Mouse (Mus musculus) heart, adult 2 months (tissue): Measurements from ENCODE around the gene H2afy. TPM values are rescaled to one million over a fixed set of nuclear protein-coding genes. Genes with fewer than 3 reads are reported as not detected.

Source experiments
- DNase-seq, 2 experiments: peaks; one replicate each; pipeline ENCODE4 v3.0.0; 2021
- H3K27ac ChIP-seq: fragments of 200-600 bp; 2 replicates; pipeline ENCODE4 v1.8.1; 2022
- H3K27me3 ChIP-seq: fragments of 200-500 bp; 2 replicates; pipeline ENCODE4 v1.6.1; 2012; ENCODE audit warnings: mild to moderate bottlenecking, low read length, inconsistent platforms, mixed read lengths; ENCODE audit not compliant: control insufficient read depth, insufficient read depth
- H3K36me3 ChIP-seq: fragments of 200-500 bp; 2 replicates; pipeline ENCODE4 v1.6.1; 2012; ENCODE audit warnings: low read length, inconsistent platforms; ENCODE audit not compliant: control insufficient read depth, insufficient read depth
- H3K4me1 ChIP-seq: fragments of 200-500 bp; 2 replicates; pipeline ENCODE4 v1.6.1; 2011; ENCODE audit warnings: low read length; ENCODE audit not compliant: control insufficient read depth, insufficient read depth
- H3K4me3 ChIP-seq: fragments of 200-600 bp; 2 replicates; pipeline ENCODE4 v1.8.1; 2022
- H3K79me2 ChIP-seq: fragments of 200-500 bp; replicated peaks from 2 replicates; pipeline ENCODE4 v1.6.1; 2012; ENCODE audit warnings: mild to moderate bottlenecking, inconsistent platforms, low read length, moderate library complexity, mixed read lengths; ENCODE audit not compliant: control insufficient read depth, insufficient read depth
- H3K9ac ChIP-seq: fragments of 200-500 bp; 2 replicates; pipeline ENCODE4 v1.6.1; 2012; ENCODE audit warnings: low read depth, mild to moderate bottlenecking, control low read depth, inconsistent platforms, low read length, mixed read lengths
- CTCF ChIP-seq: fragments of 200-600 bp; IDR thresholded peaks from 2 replicates; pipeline ENCODE4 v1.8.1; 2022; ENCODE audit warnings: antibody characterized with exemption, mild to moderate bottlenecking, moderate library complexity
- EP300 ChIP-seq: fragments of 200-500 bp; IDR thresholded peaks from 2 replicates; pipeline ENCODE4 v1.6.1; 2011; ENCODE audit warnings: low read depth, low read length, control low read depth; ENCODE audit not compliant: insufficient read depth
- POLR2A ChIP-seq: fragments of 200-500 bp; IDR thresholded peaks from 2 replicates; pipeline ENCODE4 v1.6.1; 2011; ENCODE audit warnings: mild to moderate bottlenecking, low read depth, low read length, control low read depth; ENCODE audit not compliant: insufficient read depth
- whole genome bisulfite sequencing: fragments of 180-500 bp; shearing (Covaris S2); methylation state at CpG from one replicate; pipeline ENCODE4 v1.1.7; 2018; 5-methylcytosine and 5-hydroxymethylcytosine counted together
- intact Hi-C: fragments of 180-260 bp; cut with DNase I; formaldehyde crosslinking; loops from one replicate; pipeline ENCODE4 v1.15.1; 2025
- polyA plus RNA-seq: library from polyadenylated mRNA; depleted of rRNA; stranded (reverse); fragments of >200 nt; gene quantifications from 2 replicates; pipeline ENCODE4 v1.2.3, GENCODE M21; 2012
- total RNA-seq, 2 experiments: library from RNA; stranded (reverse); gene quantifications; 2 replicates each; pipeline ENCODE4 v1.2.3; 2021

H2afy gene
- total and polyA plus RNA-seq, 3 experiments: 34.9 to 49.6 (median 43.3) TPM

DNA sequence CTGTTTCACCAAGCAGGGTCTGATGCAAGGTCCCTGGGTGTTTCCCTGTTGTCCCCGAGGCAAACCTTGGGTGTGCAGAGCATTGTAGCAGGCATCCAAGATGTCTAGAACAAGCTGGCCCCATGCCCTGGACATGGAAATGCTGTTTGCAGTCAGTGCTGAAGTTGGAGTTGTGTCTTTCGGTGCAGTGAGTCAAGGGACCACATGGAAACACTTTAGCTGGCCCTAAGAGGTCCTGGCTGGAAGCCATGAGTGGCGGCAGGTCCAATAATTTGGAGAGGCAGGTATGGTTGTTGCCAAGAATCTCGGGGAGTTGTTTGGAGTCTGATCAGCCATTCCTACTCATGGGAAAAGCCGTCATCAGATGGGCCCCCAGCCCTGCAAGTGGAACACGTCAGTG, 27.6 kb upstream of the H2afy start:
- H3K9ac ChIP-seq: no peak overlapping the region
- peaks cover 2% of the 10 kb centered on the region for H3K4me1 ChIP-seq
- no peaks in the 10 kb centered on the region for H3K36me3 ChIP-seq
- no peaks in the 10 kb centered on the region for H3K27me3 ChIP-seq
- TF ChIP-seq EP300 (no peak), CTCF (no peak), POLR2A (no peak)
- 25% methylated on average over 6 of the region's 6 CpGs for WGBS
- H3K4me3 ChIP-seq: no peak overlapping the region
- peak; percentile 60 to 67 for DNase-seq
- H3K79me2 ChIP-seq: no peaks in the 10 kb centered on the region
- intact Hi-C loops: no loop called here
- H3K27ac ChIP-seq: no peak overlapping the region

DNA sequence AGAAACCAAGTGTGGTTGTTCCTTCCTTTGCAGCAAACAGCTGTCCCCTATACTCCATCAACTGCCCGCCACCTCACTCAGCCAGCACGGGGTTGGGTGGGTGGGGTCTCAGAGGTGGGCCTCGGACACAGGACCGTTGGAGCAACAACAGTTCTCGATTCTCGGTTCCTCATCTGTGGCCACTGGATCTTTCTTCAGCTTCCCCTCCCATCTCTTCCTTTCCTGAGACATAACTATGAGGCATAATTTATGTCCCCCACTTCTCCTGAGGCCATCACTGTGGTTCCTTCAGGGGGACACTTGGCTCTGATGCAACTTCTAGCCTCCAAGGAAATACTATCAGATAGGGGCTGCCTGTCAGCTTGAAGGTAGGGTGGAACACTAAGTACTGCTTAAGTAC, 26.7 kb upstream of the H2afy start:
- Histone ChIP-seq H3K36me3 (no peaks in the 10 kb centered on the region), H3K4me1 (peaks cover 2% of the 10 kb centered on the region), H3K27ac (no peak overlapping the region), H3K27me3 (no peaks in the 10 kb centered on the region), H3K9ac (no peak overlapping the region), H3K4me3 (no peak overlapping the region), H3K79me2 (no peaks in the 10 kb centered on the region)
- 83% methylated on average over 6 of the region's 6 CpGs for WGBS
- DNase-seq: no peak
- TF ChIP-seq EP300 (no peak), POLR2A (no peak), CTCF (no peak)
- intact Hi-C loops: no loop called here

DNA sequence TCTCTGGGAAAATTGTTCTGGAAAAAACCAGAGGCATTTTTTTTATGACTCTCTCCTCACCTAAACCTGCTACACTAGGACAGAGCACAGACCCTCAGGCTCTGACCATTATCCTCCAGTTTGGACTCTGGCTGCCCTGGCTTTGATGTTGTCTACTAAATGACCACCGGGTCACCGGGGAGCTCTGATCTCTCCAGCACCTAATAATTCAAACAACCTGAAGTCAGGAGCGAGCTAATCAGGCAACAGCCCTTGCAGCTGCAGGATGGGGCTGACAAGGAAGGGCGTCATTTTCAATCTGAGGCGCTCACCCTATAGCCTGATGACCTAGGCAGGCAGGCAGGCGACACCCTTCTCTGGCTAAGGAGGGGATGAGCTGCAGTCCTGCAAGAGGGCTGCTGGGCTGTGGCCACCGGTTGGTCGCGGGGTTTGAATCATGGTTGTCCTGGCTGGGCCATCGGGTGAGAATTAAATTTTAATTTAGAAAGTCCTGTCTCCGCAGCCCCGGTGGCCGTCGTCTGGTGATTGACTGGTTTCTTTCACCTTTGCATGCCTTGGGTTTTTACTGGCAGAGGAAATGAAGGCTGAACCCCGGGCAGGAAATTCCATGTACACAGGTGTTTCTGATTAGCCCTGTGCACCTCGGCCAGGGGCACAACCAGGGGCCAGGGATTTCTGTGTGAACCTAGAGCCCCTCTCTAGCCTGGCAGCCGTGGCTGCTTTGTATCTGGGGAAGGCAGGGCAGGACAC, 23.6 kb upstream of the H2afy start:
- H3K4me3 ChIP-seq: no peak overlapping the region
- H3K27me3 ChIP-seq: no peaks in the 10 kb centered on the region
- H3K79me2 ChIP-seq: no peaks in the 10 kb centered on the region
- H3K27ac ChIP-seq: no peak overlapping the region
- no peak overlapping the region for H3K9ac ChIP-seq
- no peak for DNase-seq
- WGBS: 58% methylated on average over 17 of the region's 17 CpGs
- no peaks in the 10 kb centered on the region for H3K36me3 ChIP-seq
- peaks cover 2% of the 10 kb centered on the region for H3K4me1 ChIP-seq
- intact Hi-C loops: no loop called here
- TF ChIP-seq CTCF: no peak
- TF ChIP-seq EP300: no peak
- no peak for TF ChIP-seq POLR2A

DNA sequence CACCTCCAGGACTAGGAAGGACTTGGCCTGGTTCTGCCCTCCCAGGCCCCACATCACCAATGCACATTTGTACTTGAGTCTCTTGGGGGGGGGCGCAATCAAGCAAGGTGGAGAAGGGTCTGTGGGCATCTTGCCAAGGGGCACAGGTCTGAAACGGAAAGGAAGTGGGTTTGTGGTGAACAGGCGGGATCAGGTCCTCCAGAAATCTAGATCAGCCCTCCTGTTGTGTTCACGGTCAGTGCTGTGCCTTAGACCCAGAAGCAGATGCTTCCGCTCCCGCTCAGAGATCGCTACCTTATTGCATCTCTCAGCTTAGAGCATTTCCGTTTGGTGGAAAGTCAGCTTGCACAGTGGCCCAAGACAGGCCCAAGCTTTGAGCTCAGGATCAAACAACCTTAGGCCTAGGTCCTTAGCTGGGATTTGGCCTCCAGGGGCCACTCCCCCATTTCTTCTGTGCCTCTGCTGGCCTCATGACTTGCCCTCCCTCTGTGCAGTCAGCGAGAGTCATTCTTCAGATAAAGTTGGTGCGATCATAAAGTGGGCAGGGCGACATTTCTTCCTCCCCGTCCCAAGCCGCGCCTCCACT, 22.9 kb upstream of the H2afy start:
- no peaks in the 10 kb centered on the region for H3K79me2 ChIP-seq
- intact Hi-C loops: no loop called here
- H3K9ac ChIP-seq: no peak overlapping the region
- TF ChIP-seq POLR2A (no peak), EP300 (no peak), CTCF (no peak)
- H3K4me1 ChIP-seq: peaks cover 2% of the 10 kb centered on the region
- no peak for DNase-seq
- no peak overlapping the region for H3K4me3 ChIP-seq
- no peak overlapping the region for H3K27ac ChIP-seq
- WGBS: 52% methylated on average over 14 of the region's 14 CpGs
- H3K27me3 ChIP-seq: no peaks in the 10 kb centered on the region
- H3K36me3 ChIP-seq: no peaks in the 10 kb centered on the region

DNA sequence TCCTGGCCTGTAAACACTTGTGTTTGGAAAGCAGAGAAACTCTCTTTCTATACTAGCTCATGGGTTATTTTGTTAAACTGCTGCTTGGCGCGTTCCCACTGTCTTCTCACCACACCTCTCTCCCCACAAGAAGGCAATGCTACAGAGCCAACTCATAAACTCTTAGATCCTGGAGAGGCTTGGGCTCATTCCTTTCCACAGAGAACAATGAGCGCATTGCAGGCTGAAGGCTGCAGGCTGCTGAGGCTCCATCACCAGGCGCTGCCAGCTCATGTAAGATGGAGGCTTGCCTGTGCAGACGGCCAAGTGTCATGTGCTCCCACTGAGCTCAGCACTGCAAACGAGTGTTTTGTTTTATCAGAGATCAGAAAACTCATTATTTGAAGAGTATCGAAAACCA, 19.5 kb upstream of the H2afy start:
- 72% methylated on average over 7 of the region's 7 CpGs for WGBS
- no peaks in the 10 kb centered on the region for H3K79me2 ChIP-seq
- no peak for DNase-seq
- no peak overlapping the region for H3K9ac ChIP-seq
- intact Hi-C loops: no loop called here
- no peaks in the 10 kb centered on the region for H3K36me3 ChIP-seq
- TF ChIP-seq EP300 (no peak), POLR2A (no peak), CTCF (no peak)
- H3K27ac ChIP-seq: no peak overlapping the region
- H3K4me1 ChIP-seq: no peaks in the 10 kb centered on the region
- no peak overlapping the region for H3K4me3 ChIP-seq
- no peaks in the 10 kb centered on the region for H3K27me3 ChIP-seq

DNA sequence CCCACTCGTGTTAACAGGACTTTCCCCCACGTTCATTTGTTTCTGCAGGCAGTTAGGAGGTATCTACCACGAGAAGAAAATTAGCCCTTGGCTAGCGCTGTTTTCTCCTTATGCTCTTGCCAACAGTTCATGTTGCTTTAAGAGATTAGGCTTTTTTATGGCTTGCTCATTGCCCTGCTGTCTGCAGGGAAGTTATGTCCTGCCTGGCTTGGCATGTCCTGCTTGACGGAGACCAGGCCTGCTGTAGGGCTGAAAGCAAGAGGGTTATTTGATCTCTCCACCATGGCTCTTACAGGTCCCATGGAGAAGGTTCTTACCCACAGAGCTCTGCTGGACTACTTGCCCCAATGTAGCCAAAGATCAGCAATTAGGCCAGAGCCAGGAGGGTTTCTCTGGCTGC, 18.9 kb upstream of the H2afy start:
- H3K4me3 ChIP-seq: no peak overlapping the region
- no peak overlapping the region for H3K9ac ChIP-seq
- WGBS: 15% methylated on average over 5 of the region's 5 CpGs
- H3K36me3 ChIP-seq: no peaks in the 10 kb centered on the region
- DNase-seq: peak in 1 of 2 experiments; percentile 74
- H3K79me2 ChIP-seq: no peaks in the 10 kb centered on the region
- H3K4me1 ChIP-seq: no peaks in the 10 kb centered on the region
- intact Hi-C loops: no loop called here
- no peaks in the 10 kb centered on the region for H3K27me3 ChIP-seq
- TF ChIP-seq POLR2A (0 out of 2 replicates have a peak, but pooled peaks have one; percentile 18), CTCF (no peak), EP300 (peak; percentile 83)
- peak overlapping the region; percentile 5; the same call in 1 of the 2 replicates for H3K27ac ChIP-seq
